Mouse (Mus musculus): ENCODE results near the gene Tbx4.

The Tbx4 gene

DNA sequence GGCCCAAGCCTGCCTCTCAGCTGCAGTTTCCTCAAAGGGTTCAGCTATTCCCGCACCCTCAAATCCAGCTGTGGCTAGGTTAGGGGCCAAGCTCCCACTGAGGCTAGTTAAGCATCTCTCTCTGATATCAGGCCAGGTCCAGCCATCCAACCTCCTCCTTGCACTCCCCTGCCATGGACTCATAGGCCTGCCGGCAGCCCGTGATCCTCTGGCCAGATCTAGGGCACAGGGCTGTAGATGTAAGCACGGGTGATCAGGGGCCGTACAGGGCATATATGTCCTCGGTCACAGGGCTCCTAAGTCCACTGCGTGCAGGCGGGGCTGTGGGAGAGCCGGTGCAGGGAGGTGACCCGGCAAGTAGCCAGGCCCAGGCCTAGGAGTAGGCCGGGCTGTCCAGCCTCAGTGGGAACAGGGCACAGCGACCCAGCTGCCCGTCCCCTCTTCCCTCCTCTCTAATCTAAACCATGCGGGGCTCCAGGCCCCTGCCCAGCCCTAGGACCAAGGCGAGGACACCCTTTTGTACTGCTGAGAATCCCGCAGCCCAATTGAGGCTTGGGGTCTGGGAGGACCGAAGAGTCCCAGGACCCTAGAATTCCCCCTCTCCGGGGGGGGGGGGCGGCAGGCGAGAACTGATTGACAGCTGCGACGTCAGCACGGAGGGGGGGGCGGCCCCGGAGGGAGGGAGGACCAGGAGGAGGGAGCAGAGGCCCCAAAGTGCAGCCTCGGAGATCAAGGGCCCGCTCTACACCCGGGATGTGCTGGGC, at the start of gene Tbx4:
TSS of gene Tbx4 (plus strand) at position 758 of the 764 bp plus-strand sequence.
- in situ Hi-C loops (cut with MboI) = no loop called here

- in situ Hi-C loops (cut with MboI) = no loop called here
Observed at GRCm38 (mm10) chr11:85836523-85837290, 49.5 kb upstream of the Tbx4 start.

GRCm38 (mm10) chr11:85837291-85837647, 49.0 kb upstream of the Tbx4 start:
- in situ Hi-C loops (cut with MboI) = no loop called here

- in situ Hi-C loops (cut with MboI) = no loop called here
Observed at GRCm38 (mm10) chr11:85837648-85838423, 48.4 kb upstream of the Tbx4 start.

- in situ Hi-C loops (cut with MboI) = no loop called here
Observed at GRCm38 (mm10) chr11:85838424-85839257, 47.6 kb upstream of the Tbx4 start.

GRCm38 (mm10) chr11:85839258-85840030, 46.8 kb upstream of the Tbx4 start:
- in situ Hi-C loops (cut with MboI) = loop anchor here (10.0 kb wide), 1 partner anchor 335 kb away; no protein-coding TSS in a partner anchor

- in situ Hi-C loops (cut with MboI) = loop anchor here (10.0 kb wide), 1 partner anchor 335 kb away; no protein-coding TSS in a partner anchor
Observed at GRCm38 (mm10) chr11:85840031-85840802, 46.0 kb upstream of the Tbx4 start.

GRCm38 (mm10) chr11:85840803-85841145, 45.4 kb upstream of the Tbx4 start:
- in situ Hi-C loops (cut with MboI) = loop anchor here (10.0 kb wide), 1 partner anchor 334 kb away; no protein-coding TSS in a partner anchor

DNA sequence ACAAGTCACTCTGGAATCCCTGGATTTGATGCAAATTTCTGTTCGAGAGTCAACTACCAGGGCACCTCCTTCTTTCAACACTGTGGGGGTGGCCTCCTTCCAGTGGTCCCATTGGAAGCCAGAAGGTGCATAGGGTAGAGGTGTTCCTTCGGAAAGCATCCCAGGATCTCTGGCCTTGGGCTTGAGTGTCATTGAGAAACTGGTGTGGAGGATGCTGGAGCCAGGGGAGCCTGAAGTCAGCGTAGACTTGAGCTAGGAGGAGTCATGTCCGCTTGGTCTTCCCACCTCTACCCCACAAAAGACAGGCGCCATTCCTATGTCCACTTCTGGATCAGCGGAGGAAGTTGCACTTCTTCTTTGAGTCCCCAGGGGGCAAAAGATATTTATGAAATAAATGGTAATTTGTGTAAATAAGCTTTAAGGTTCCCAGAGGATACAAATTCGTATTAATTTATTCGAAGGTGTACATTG, 45.0 kb upstream of the Tbx4 start:
- in situ Hi-C loops (cut with MboI) = loop anchor here (10.0 kb wide), 1 partner anchor 334 kb away; no protein-coding TSS in a partner anchor

GRCm38 (mm10) chr11:85841980-85842379, 44.2 kb upstream of the Tbx4 start:
- in situ Hi-C loops (cut with MboI) = loop anchor here (10.0 kb wide), 1 partner anchor 333 kb away; no protein-coding TSS in a partner anchor

GRCm38 (mm10) chr11:85842596-85843346, 43.5 kb upstream of the Tbx4 start:
- in situ Hi-C loops (cut with MboI) = loop anchor here (10.0 kb wide), 1 partner anchor 332 kb away; no protein-coding TSS in a partner anchor

GRCm38 (mm10) chr11:85843347-85843692, 42.9 kb upstream of the Tbx4 start:
- in situ Hi-C loops (cut with MboI) = loop anchor here (10.0 kb wide), 1 partner anchor 331 kb away; no protein-coding TSS in a partner anchor

GRCm38 (mm10) chr11:85844144-85844965, 41.9 kb upstream of the Tbx4 start:
- in situ Hi-C loops (cut with MboI) = loop anchor here (10.0 kb wide), 1 partner anchor 330 kb away; no protein-coding TSS in a partner anchor

DNA sequence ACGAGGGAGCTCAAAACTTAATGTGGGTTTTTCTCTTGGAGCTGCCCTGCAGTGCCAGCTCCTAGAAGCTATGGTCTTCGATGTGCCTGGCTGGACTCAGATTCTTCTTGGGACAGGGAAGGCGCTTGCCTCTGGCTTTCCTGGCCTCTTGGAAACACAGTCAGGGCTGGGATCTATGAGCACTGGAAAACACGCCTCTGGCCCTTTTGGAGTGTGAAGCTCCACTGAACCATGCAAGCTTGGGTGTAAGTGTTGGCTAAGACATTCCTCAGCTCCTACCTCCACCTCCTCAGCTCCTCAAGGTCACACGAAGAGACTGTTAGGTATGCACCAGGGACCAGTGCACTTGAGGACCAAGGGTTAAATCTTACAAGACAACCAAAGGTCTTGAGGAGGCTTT, 41.3 kb upstream of the Tbx4 start:
- in situ Hi-C loops (cut with MboI) = loop anchor here (10.0 kb wide), 1 partner anchor 330 kb away; no protein-coding TSS in a partner anchor

- in situ Hi-C loops (cut with MboI) = loop anchor here (10.0 kb wide), 1 partner anchor 329 kb away; no protein-coding TSS in a partner anchor
Observed at GRCm38 (mm10) chr11:85845921-85846320, 40.3 kb upstream of the Tbx4 start.

DNA sequence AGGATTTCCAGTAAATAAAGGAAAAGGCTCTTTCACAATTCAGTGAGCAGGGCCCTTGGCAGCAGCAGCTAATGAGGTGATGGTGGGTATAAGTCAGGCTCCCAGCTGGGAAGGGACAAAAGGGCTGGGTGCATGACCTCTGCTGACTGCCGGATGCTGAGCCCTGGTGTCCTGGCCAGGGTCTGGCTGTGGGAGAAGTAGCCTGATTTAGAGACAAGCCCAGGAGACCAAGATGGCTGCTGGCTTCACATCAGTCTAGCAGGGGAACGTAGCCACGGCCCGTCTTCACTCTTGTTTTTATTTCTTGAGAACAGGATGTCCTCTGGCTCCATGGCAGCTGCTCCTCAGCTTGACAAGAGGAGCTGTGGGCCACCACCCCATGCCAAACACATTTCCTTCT, 39.7 kb upstream of the Tbx4 start:
- in situ Hi-C loops (cut with MboI) = loop anchor here (10.0 kb wide), 1 partner anchor 328 kb away; no protein-coding TSS in a partner anchor

GRCm38 (mm10) chr11:85849037-85849436, 37.2 kb upstream of the Tbx4 start:
- in situ Hi-C loops (cut with MboI) = loop anchor here (10.0 kb wide), 1 partner anchor 326 kb away; no protein-coding TSS in a partner anchor
